Mouse (Mus musculus): ENCODE measurements around the gene Pidd1. TPM values are rescaled to one million over a fixed set of nuclear protein-coding genes. Genes with fewer than 3 reads are reported as not detected.
"Not testable (repeated sequence)": the region's sequence is repeated elsewhere in the genome, so short reads cannot be mapped to it uniquely, and the experiment has no call there.

The Pidd1 gene
- polyA plus RNA-seq, 1 experiment from 2014 or later: 1.8 TPM

GRCm38 (mm10) chr7:141408833-141409232, 35.0 kb downstream of the Pidd1 start:
- WGBS: 10% methylated on average over 11 of the region's 11 CpGs
- DNase-seq (ENCODE audit: low spot score): peak; percentile 90
- ATAC-seq (ENCODE audit: low FRiP score, low TSS enrichment): peak; percentile 80
- TF ChIP-seq CTCF (IDR thresholded peaks at IDR 0.05; ENCODE audit: low read depth): peak; percentile 97
- no peak for TF ChIP-seq EP300 (optimal IDR thresholded peaks at IDR 0.05)
- H3K4me1 ChIP-seq (replicated peaks; ENCODE audit: control insufficient read depth, insufficient read depth): 0 out of 2 replicates have a peak, but pooled peaks cover 3% of the 10 kb centered on the region
- no peaks in the 10 kb centered on the region for H3K27me3 ChIP-seq (ENCODE audit: control insufficient read depth, insufficient read depth, low read length)
- H3K9ac ChIP-seq (ENCODE audit: low read length): no peak overlapping the region
- H3K4me2 ChIP-seq (replicated peaks; ENCODE audit: low read depth): no peak overlapping the region
- H3K4me3 ChIP-seq (ENCODE audit: low read depth, low read length): no peak overlapping the region
- H3K27ac ChIP-seq (replicated peaks): no peak overlapping the region
- H3K9me3 ChIP-seq (ENCODE audit: control insufficient read depth, low read length): no peaks in the 10 kb centered on the region
- H3K36me3 ChIP-seq (ENCODE audit: control insufficient read depth, insufficient read depth, low read length): peaks cover 6% of the 10 kb centered on the region; the same call in 1 of the 2 replicates

GRCm38 (mm10) chr7:141407670-141408069, 36.2 kb downstream of the Pidd1 start:
- WGBS: 90% methylated on average over 7 of the region's 7 CpGs
- DNase-seq (ENCODE audit: low spot score); H3K4me2 ChIP-seq (replicated peaks; ENCODE audit: low read depth); H3K4me3 ChIP-seq (ENCODE audit: low read depth, low read length); H3K27ac ChIP-seq (replicated peaks); H3K4me1 ChIP-seq (replicated peaks; ENCODE audit: control insufficient read depth, insufficient read depth); H3K9ac ChIP-seq (ENCODE audit: low read length); ATAC-seq (ENCODE audit: low FRiP score, low TSS enrichment); H3K27me3 ChIP-seq (ENCODE audit: control insufficient read depth, insufficient read depth, low read length); H3K36me3 ChIP-seq (ENCODE audit: control insufficient read depth, insufficient read depth, low read length); H3K9me3 ChIP-seq (ENCODE audit: control insufficient read depth, low read length): not testable (repeated sequence)

- peaks cover 13% of the 10 kb centered on the region; the same call in 1 of the 2 replicates for H3K36me3 ChIP-seq (ENCODE audit: control insufficient read depth, insufficient read depth, low read length)
- H3K27me3 ChIP-seq (ENCODE audit: control insufficient read depth, insufficient read depth, low read length): no peaks in the 10 kb centered on the region
- no peak overlapping the region for H3K4me2 ChIP-seq (replicated peaks; ENCODE audit: low read depth)
- ATAC-seq (ENCODE audit: low FRiP score, low TSS enrichment): no peak
- no peak overlapping the region for H3K4me3 ChIP-seq (ENCODE audit: low read depth, low read length)
- WGBS: 78% methylated on average over 4 of the region's 4 CpGs
- no peak overlapping the region for H3K27ac ChIP-seq (replicated peaks)
- no peak overlapping the region for H3K9ac ChIP-seq (ENCODE audit: low read length)
- DNase-seq (ENCODE audit: low spot score): no peak
- H3K9me3 ChIP-seq (ENCODE audit: control insufficient read depth, low read length): no peaks in the 10 kb centered on the region
- TF ChIP-seq EP300 (optimal IDR thresholded peaks at IDR 0.05): no peak
- no peak for TF ChIP-seq CTCF (IDR thresholded peaks at IDR 0.05; ENCODE audit: low read depth)
- H3K4me1 ChIP-seq (replicated peaks; ENCODE audit: control insufficient read depth, insufficient read depth): no peaks in the 10 kb centered on the region
These were observed 38.4 kb downstream of the Pidd1 start for GRCm38 (mm10) chr7:141405466-141405865.

- WGBS: 41% methylated on average over 5 of the region's 5 CpGs
- Histone ChIP-seq H3K9me3 (ENCODE audit: control insufficient read depth, low read length) (no peaks in the 10 kb centered on the region), H3K4me3 (ENCODE audit: low read depth, low read length) (no peak overlapping the region), H3K27ac (replicated peaks) (no peak overlapping the region), H3K27me3 (ENCODE audit: control insufficient read depth, insufficient read depth, low read length) (no peaks in the 10 kb centered on the region), H3K4me1 (replicated peaks; ENCODE audit: control insufficient read depth, insufficient read depth) (no peaks in the 10 kb centered on the region), H3K9ac (ENCODE audit: low read length) (no peak overlapping the region), H3K4me2 (replicated peaks; ENCODE audit: low read depth) (no peak overlapping the region), H3K36me3 (ENCODE audit: control insufficient read depth, insufficient read depth, low read length) (peaks cover 23% of the 10 kb centered on the region; the same call in 1 of the 2 replicates)
- TF ChIP-seq EP300 (optimal IDR thresholded peaks at IDR 0.05): no peak
- TF ChIP-seq CTCF (IDR thresholded peaks at IDR 0.05; ENCODE audit: low read depth): peak; percentile 93
- DNase-seq (ENCODE audit: low spot score) (peak; percentile 78), ATAC-seq (ENCODE audit: low FRiP score, low TSS enrichment) (peak; percentile 70)
These were observed 40.5 kb downstream of the Pidd1 start for GRCm38 (mm10) chr7:141403305-141403704.

GRCm38 (mm10) chr7:141395348-141395747, 48.5 kb downstream of the Pidd1 start:
- H3K4me3 ChIP-seq (ENCODE audit: low read depth, low read length): no peak overlapping the region
- ATAC-seq (ENCODE audit: low FRiP score, low TSS enrichment) (no peak), DNase-seq (ENCODE audit: low spot score) (no peak)
- no peak overlapping the region for H3K4me2 ChIP-seq (replicated peaks; ENCODE audit: low read depth)
- peaks cover 16% of the 10 kb centered on the region; the same call in 1 of the 2 replicates for H3K36me3 ChIP-seq (ENCODE audit: control insufficient read depth, insufficient read depth, low read length)
- TF ChIP-seq CTCF (IDR thresholded peaks at IDR 0.05; ENCODE audit: low read depth) (no peak), EP300 (optimal IDR thresholded peaks at IDR 0.05) (no peak)
- H3K4me1 ChIP-seq (replicated peaks; ENCODE audit: control insufficient read depth, insufficient read depth): 0 out of 2 replicates have a peak, but pooled peaks cover 3% of the 10 kb centered on the region
- H3K9ac ChIP-seq (ENCODE audit: low read length): no peak overlapping the region
- 75% methylated on average over 1 of the region's 1 CpGs for WGBS
- no peak overlapping the region for H3K27ac ChIP-seq (replicated peaks)
- no peaks in the 10 kb centered on the region for H3K27me3 ChIP-seq (ENCODE audit: control insufficient read depth, insufficient read depth, low read length)
- H3K9me3 ChIP-seq (ENCODE audit: control insufficient read depth, low read length): no peaks in the 10 kb centered on the region

GRCm38 (mm10) chr7:141394771-141395170, 49.1 kb downstream of the Pidd1 start:
- Histone ChIP-seq H3K9ac (ENCODE audit: low read length) (no peak overlapping the region), H3K9me3 (ENCODE audit: control insufficient read depth, low read length) (no peaks in the 10 kb centered on the region), H3K4me2 (replicated peaks; ENCODE audit: low read depth) (no peak overlapping the region), H3K27me3 (ENCODE audit: control insufficient read depth, insufficient read depth, low read length) (no peaks in the 10 kb centered on the region), H3K27ac (replicated peaks) (no peak overlapping the region), H3K4me3 (ENCODE audit: low read depth, low read length) (no peak overlapping the region), H3K4me1 (replicated peaks; ENCODE audit: control insufficient read depth, insufficient read depth) (0 out of 2 replicates have a peak, but pooled peaks cover 3% of the 10 kb centered on the region), H3K36me3 (ENCODE audit: control insufficient read depth, insufficient read depth, low read length) (peaks cover 10% of the 10 kb centered on the region; the same call in 1 of the 2 replicates)
- TF ChIP-seq EP300 (optimal IDR thresholded peaks at IDR 0.05) (no peak), CTCF (IDR thresholded peaks at IDR 0.05; ENCODE audit: low read depth) (peak; percentile 90)
- no peak for ATAC-seq (ENCODE audit: low FRiP score, low TSS enrichment)
- WGBS: 29% methylated on average over 6 of the region's 6 CpGs
- DNase-seq (ENCODE audit: low spot score): peak; percentile 87
